Mouse (Mus musculus) heart, embryonic 16.5 days (tissue): Measurements from ENCODE around the gene Nlk. TPM values are rescaled to one million over a fixed set of nuclear protein-coding genes. Genes with fewer than 3 reads are reported as not detected.

Experiments
- ATAC-seq: fragments of 200-750 bp; cut with Nextera tagmentation; replicated peaks from 2 replicates; pipeline ENCODE4 v1.8.0; 2017; ENCODE audit warnings: moderate number of reproducible peaks; ENCODE audit not compliant: insufficient read depth, low FRiP score; ENCODE audit errors: extremely low read depth
- H3K27ac ChIP-seq: fragments of 300-500 bp; sonication (generic); 2 replicates; pipeline ENCODE4 v1.5.1; 2014; ENCODE audit warnings: mild to moderate bottlenecking, low read length, control low read depth, moderate library complexity
- H3K27me3 ChIP-seq: fragments of 300-500 bp; sonication (generic); 2 replicates; pipeline ENCODE4 v1.6.1; 2014; ENCODE audit warnings: low read length, mixed read lengths; ENCODE audit not compliant: control insufficient read depth, insufficient read depth
- H3K36me3 ChIP-seq: fragments of 300-500 bp; sonication (generic); 2 replicates; pipeline ENCODE4 v1.6.1; 2014; ENCODE audit not compliant: control insufficient read depth, insufficient read depth
- H3K4me1 ChIP-seq: fragments of 300-500 bp; sonication (generic); 2 replicates; pipeline ENCODE4 v1.6.1; 2014; ENCODE audit warnings: low read length, mixed read lengths; ENCODE audit not compliant: control insufficient read depth, insufficient read depth
- H3K4me2 ChIP-seq: fragments of 300-500 bp; sonication (generic); 2 replicates; pipeline ENCODE4 v1.6.1; 2014; ENCODE audit warnings: low read depth, mild to moderate bottlenecking, control low read depth, low read length
- H3K4me3 ChIP-seq: fragments of 300-500 bp; sonication (generic); 2 replicates; pipeline ENCODE4 v1.5.1; 2014; ENCODE audit warnings: mild to moderate bottlenecking, control low read depth, low read length
- H3K9ac ChIP-seq: fragments of 300-500 bp; sonication (generic); 2 replicates; pipeline ENCODE4 v1.6.1; 2014; ENCODE audit warnings: low read length, control low read depth
- H3K9me3 ChIP-seq: fragments of 300-500 bp; sonication (generic); replicated peaks from 2 replicates; pipeline ENCODE4 v1.6.1; 2016; ENCODE audit warnings: low read length; ENCODE audit not compliant: control insufficient read depth
- WGBS: fragments of 180-500 bp; shearing (Covaris S2); extraction: QIAGEN DNeasy Blood & Tissue Kit; methylation state at CpG from one replicate; pipeline ENCODE4 v1.1.7; 2014; 5-methylcytosine and 5-hydroxymethylcytosine counted together
- polyA plus RNA-seq: library from polyadenylated mRNA; unstranded; fragments of >200 nt; fragmentation: Nextera tagmentation; extraction: Ambion mirVana; gene quantifications from 2 replicates; pipeline ENCODE4 v1.2.1, GENCODE M21; 2015

Gene Nlk
- polyA plus RNA-seq, 1 experiment from 2014 or later, result 10.8 TPM

- peak overlapping the region; percentile 89 for H3K4me3 ChIP-seq
- H3K27ac ChIP-seq, result peak overlapping the region; percentile 69; the same call in 1 of the 2 replicates
- H3K9me3 ChIP-seq, result no peaks in the 10 kb centered on the region
- no peak overlapping the region for H3K9ac ChIP-seq
- H3K4me2 ChIP-seq, result peak overlapping the region; percentile 52
- H3K36me3 ChIP-seq, result no peaks in the 10 kb centered on the region
- under 1% methylated on average over 12 of the region's 12 CpGs for WGBS
- peaks cover 29% of the 10 kb centered on the region for H3K4me1 ChIP-seq
- ATAC-seq, result peak; percentile 79
- H3K27me3 ChIP-seq, result no peaks in the 10 kb centered on the region
Measured at GRCm38 (mm10) chr11:78697753-78698171, 589 bp upstream of the Nlk start.

- WGBS, result 45% methylated on average over 3 of the region's 3 CpGs
- Histone ChIP-seq H3K27ac (no peak overlapping the region), H3K9me3 (no peaks in the 10 kb centered on the region), H3K36me3 (no peaks in the 10 kb centered on the region), H3K4me1 (peaks cover 39% of the 10 kb centered on the region), H3K9ac (peak overlapping the region; percentile 6; the same call in 1 of the 2 replicates), H3K4me2 (peak overlapping the region; percentile 59), H3K27me3 (no peaks in the 10 kb centered on the region), H3K4me3 (peak overlapping the region; percentile 14; the same call in 1 of the 2 replicates)
- no peak for ATAC-seq
Measured at GRCm38 (mm10) chr11:78694249-78694648, 2.9 kb downstream of the Nlk start.

GRCm38 (mm10) chr11:78693307-78693706 is 3.9 kb downstream of the Nlk start:
- Histone ChIP-seq H3K4me3 (no peak overlapping the region), H3K4me2 (0 out of 2 replicates have a peak overlapping the region, but pooled peaks have one; percentile 59), H3K36me3 (no peaks in the 10 kb centered on the region), H3K9me3 (no peaks in the 10 kb centered on the region), H3K27ac (no peak overlapping the region), H3K9ac (no peak overlapping the region), H3K27me3 (no peaks in the 10 kb centered on the region), H3K4me1 (peaks cover 45% of the 10 kb centered on the region)
- ATAC-seq, result no peak
- WGBS, result 93% methylated on average over 8 of the region's 8 CpGs

GRCm38 (mm10) chr11:78691201-78691600 is 6.0 kb downstream of the Nlk start:
- Histone ChIP-seq H3K36me3 (no peaks in the 10 kb centered on the region), H3K27me3 (no peaks in the 10 kb centered on the region), H3K4me1 (peaks cover 48% of the 10 kb centered on the region), H3K9me3 (no peaks in the 10 kb centered on the region), H3K9ac (no peak overlapping the region), H3K27ac (0 out of 2 replicates have a peak overlapping the region, but pooled peaks have one; percentile 16), H3K4me3 (no peak overlapping the region), H3K4me2 (peak overlapping the region; percentile 29)
- ATAC-seq, result no peak
- 46% methylated on average over 2 of the region's 2 CpGs for WGBS

DNA sequence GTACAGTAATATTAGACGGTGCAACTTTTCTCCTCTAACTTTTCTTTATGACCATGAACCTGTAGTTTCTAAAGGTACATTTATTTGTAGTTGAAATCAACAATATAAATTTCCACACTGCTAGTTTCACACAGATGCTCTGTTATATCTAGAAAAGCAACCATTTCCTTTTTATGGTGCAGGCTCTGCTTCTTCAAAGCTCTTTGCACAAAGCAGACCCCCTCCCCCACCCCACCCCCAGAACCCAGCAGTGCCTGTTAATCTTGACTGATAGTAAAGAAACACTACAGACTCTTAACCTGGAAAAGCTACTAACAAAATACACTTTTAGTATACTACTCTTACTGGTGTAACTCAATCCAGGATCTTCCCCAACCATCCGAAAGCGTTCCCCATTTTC is 6.6 kb downstream of the Nlk start:
- Histone ChIP-seq H3K4me2 (peak overlapping the region; percentile 29; the same call in 1 of the 2 replicates), H3K27ac (no peak overlapping the region), H3K4me3 (no peak overlapping the region), H3K9ac (no peak overlapping the region), H3K4me1 (peaks cover 41% of the 10 kb centered on the region), H3K36me3 (no peaks in the 10 kb centered on the region), H3K27me3 (no peaks in the 10 kb centered on the region), H3K9me3 (no peaks in the 10 kb centered on the region)
- WGBS, result 81% methylated on average over 3 of the region's 3 CpGs
- no peak for ATAC-seq

DNA sequence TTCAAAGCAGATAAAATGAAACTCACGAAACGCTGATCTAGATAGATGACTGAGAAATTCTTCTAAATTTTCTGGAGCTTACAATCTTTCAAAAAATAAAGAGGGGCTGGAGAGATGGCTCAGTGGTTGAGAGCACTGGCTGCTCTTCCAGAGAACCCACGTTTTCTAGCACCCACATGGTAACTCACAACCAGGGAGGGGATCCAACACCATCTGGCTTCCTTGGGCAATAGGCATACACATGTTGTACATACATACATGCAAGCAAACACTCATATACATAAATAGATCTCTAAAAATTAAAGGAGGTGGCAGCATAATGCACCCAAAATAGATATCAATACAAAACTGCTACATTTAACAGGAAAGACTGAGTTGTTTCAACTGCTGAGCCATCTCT is 16.1 kb downstream of the Nlk start:
- H3K9ac ChIP-seq, result no peak overlapping the region
- no peak overlapping the region for H3K4me2 ChIP-seq
- WGBS, result 70% methylated on average over 3 of the region's 3 CpGs
- H3K9me3 ChIP-seq, result no peaks in the 10 kb centered on the region
- no peak overlapping the region for H3K27ac ChIP-seq
- no peak overlapping the region for H3K4me3 ChIP-seq
- no peak for ATAC-seq
- H3K27me3 ChIP-seq, result no peaks in the 10 kb centered on the region
- H3K4me1 ChIP-seq, result no peaks in the 10 kb centered on the region
- H3K36me3 ChIP-seq, result no peaks in the 10 kb centered on the region; the same call in 1 of the 2 replicates

GRCm38 (mm10) chr11:78678761-78679160 is 18.4 kb downstream of the Nlk start:
- 59% methylated on average over 2 of the region's 2 CpGs for WGBS
- ATAC-seq, result no peak

DNA sequence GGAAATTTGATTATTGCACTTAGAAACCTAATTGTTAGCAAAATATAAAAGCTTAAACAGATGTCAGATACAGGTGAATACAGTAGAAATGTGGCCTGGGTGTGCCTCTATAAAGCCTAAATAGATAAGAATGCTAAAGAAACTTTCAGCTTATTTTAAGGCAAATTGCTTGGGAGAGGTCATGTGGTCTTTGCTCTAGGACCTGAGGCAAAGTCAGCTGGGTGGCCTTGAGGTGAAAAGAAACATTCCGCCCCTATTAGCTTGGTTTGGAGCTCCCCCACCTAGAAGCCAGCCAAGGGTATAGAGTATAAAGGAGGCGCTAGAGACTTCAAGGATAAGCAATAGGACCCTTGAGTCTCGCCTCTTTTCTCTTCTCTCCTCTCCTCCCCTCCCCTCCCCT is 28.5 kb downstream of the Nlk start:
- no peaks in the 10 kb centered on the region for H3K36me3 ChIP-seq
- H3K4me3 ChIP-seq, result no peak overlapping the region
- ATAC-seq, result no peak
- peaks cover 3% of the 10 kb centered on the region; the same call in 1 of the 2 replicates for H3K4me1 ChIP-seq
- no peak overlapping the region for H3K27ac ChIP-seq
- H3K9ac ChIP-seq, result no peak overlapping the region
- H3K27me3 ChIP-seq, result no peaks in the 10 kb centered on the region
- 63% methylated on average over 3 of the region's 3 CpGs for WGBS
- no peak overlapping the region for H3K4me2 ChIP-seq
- H3K9me3 ChIP-seq, result no peaks in the 10 kb centered on the region

More at GRCm38 (mm10) chr11:78678761-78679160, 18.4 kb downstream of the Nlk start:
- Histone ChIP-seq H3K27ac (no peak overlapping the region), H3K36me3 (no peaks in the 10 kb centered on the region; the same call in 1 of the 2 replicates), H3K4me2 (no peak overlapping the region), H3K4me3 (no peak overlapping the region), H3K9ac (no peak overlapping the region), H3K4me1 (no peaks in the 10 kb centered on the region), H3K27me3 (no peaks in the 10 kb centered on the region), H3K9me3 (no peaks in the 10 kb centered on the region)

GRCm38 (mm10) chr11:78664853-78665252 is 32.3 kb downstream of the Nlk start:
- Histone ChIP-seq H3K36me3 (no peaks in the 10 kb centered on the region), H3K9ac (no peak overlapping the region), H3K4me3 (no peak overlapping the region), H3K27ac (no peak overlapping the region), H3K4me1 (peaks cover 3% of the 10 kb centered on the region; the same call in 1 of the 2 replicates), H3K27me3 (no peaks in the 10 kb centered on the region), H3K4me2 (no peak overlapping the region), H3K9me3 (no peaks in the 10 kb centered on the region)
- WGBS, result 50% methylated on average over 2 of the region's 2 CpGs
- no peak for ATAC-seq
